Mouse (Mus musculus) forelimb bud, embryonic 11.5 days (tissue): ENCODE measurements around the gene Foxn2.
"Not testable (repeated sequence)": the region's sequence is repeated elsewhere in the genome, so short reads cannot be mapped to it uniquely, and the experiment has no call there.

Experiments
- DNase-seq: peaks from one replicate; pipeline ENCODE4 v3.0.0-alpha.2; 2012; ENCODE audit warnings: low read depth, low spot score

The Foxn2 gene

GRCm38 (mm10) chr17:88440285-88441000, at the start of gene Foxn2:
Gene Foxn2, plus strand, starts transcription at chr17:88440711.
- DNase-seq: peak; percentile 92

GRCm38 (mm10) chr17:88397501-88397900, 43.0 kb upstream of the Foxn2 start:
- DNase-seq: no peak

DNA sequence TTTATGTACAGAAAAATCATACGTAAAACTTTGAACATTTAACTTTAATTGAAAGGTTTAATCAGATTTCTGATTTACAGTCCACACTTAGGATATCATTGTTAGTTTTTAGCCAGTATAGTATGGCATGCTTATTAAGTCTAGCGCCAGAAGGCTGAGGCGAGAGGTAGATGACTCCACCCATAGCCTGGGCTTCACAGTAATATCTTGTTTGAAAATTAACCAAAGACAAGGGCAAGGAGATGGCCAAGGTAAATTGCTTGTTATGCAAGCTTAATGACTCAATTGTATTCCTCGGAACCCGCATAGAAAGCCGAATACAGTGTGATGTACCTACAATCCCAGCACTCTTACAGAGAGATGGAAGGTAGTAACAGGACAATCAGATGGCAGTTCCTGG, 42.4 kb upstream of the Foxn2 start:
- no peak for DNase-seq

- DNase-seq: no peak
These were observed 41.7 kb upstream of the Foxn2 start for GRCm38 (mm10) chr17:88398854-88399253.

DNA sequence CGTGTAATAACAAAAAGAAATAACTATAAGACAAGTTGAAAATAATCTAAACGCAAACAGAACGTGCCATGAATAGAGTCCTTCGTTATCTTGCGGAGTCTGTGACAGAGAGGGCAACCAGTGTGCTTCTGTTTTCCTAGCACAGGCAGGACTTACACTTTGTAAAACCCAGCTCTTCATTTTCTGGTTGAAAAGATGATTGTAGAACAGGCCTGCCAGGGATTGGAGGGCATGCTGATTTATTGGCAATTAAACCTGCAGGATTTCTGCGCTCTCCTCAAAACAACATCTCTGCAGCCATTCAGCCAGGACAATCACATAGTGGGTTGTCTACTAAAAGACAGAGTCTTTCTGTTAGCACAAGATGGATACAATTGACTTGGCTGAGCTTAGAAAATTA, 40.4 kb upstream of the Foxn2 start:
- peak; percentile 43 for DNase-seq

DNA sequence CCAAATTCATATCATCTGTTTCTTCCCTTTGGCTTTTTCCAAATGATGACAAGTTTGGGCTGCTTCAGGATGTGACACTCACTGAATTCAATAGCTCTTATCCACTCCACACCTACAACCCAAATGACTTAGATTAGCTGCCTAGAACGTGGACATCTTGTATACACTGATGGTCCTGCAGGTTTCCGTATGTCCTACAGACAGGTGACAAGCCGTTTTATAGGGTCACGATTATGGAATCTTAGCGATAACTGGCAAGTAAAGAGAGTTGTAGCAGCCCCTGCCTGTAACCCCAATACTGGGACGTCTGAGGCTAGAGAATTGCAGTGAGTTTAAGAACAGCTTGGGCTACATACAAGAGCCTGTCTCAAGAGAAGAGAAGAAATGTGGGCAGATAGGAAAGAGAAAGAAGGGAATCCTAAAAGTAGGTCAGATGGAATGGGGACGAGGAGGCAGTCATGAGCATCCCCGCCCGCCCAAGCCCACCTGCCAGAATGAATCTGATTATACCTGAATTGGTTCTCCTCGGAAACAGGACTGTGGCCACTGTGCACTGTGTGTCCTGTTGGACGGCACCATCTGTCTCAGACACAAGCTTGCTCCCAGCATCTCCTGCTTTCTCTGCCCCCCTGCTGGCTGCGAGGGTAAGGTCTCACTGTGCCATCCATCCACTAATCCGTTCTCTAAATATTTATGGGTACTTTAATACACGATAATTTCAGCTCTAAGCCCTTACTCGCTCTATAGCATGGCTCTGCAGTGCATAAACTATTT, 39.6 kb upstream of the Foxn2 start:
- no peak for DNase-seq

DNA sequence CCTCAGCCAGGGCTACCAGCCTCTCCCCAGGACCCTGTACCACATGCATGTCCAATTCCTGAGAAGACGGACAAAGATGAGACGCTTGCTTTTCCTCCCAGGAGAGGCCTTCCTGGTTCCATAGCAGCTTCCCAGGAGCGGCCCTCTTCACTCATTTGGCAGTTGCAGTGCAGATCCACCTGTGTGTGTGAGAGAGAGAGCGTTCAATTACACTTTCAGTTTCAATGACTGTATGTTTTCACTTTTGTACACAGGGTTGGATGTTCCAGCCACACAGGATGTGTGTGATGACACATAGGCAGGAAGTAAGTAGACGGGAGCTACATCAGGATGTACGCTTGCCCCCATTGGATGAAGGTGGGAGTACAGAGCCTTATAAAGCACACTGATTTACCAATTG, 37.2 kb upstream of the Foxn2 start:
- DNase-seq: no peak

DNA sequence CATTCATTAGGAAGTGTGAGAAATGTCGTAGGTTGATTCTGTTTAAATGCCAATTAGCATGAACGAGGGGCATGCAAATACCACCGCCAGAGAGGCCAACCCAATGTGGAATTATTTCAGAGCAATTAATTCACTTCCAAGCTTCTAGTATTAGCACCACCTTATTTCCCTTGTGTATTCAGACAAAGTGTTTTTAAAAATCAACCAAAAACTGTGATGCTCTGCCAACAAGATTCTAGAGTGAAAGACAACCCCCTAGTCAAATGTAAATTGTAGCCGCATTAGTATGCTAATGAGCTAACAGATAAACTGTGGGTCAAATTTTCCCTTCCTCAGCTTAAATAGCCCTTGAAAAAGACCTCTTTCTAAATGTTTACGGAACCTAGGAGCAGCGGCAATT, 36.0 kb upstream of the Foxn2 start:
- no peak for DNase-seq

DNA sequence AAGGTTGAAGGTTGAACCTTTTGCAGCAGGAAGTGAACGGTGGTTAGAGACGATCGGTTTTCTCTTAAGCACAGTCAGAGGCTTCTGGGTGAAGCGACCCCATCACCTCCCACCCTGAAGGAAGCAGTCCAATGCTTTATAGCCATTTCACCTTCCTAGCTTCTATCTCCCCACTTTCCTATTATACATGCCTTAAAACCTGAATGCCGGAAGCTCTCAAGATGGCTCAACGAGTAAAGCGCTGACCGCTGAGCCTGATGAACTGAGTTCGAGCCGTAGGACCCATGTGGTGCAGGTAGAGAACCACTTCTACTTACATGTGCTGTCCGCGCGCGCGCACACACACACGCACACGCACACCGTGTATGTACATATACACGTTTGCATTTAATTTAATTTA, 35.4 kb upstream of the Foxn2 start:
- DNase-seq: no peak

DNA sequence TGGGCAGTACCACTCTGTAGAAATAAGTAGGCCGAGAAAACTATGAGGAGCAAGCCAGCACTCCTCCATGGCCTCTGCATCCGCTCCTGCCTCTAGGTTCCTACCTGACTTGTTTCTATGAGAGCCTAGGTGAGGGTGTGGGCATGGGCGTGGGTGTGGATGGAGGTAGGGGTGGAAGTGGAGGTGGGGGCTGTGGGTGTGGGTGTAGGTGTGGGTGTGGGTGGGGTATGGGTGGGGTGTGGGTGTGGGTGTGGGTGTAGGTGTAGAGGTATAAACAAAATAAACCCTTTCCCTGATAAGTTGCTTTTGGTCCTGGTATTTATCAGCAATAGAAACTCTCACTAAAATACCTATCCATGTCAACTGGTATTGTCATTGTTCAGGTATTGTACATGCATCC, 30.8 kb upstream of the Foxn2 start:
- DNase-seq: no peak

GRCm38 (mm10) chr17:88413155-88413836, 27.2 kb upstream of the Foxn2 start:
- no peak for DNase-seq

- no peak for DNase-seq
These were observed 20.1 kb upstream of the Foxn2 start for GRCm38 (mm10) chr17:88420426-88420825.

GRCm38 (mm10) chr17:88421246-88421645, 19.3 kb upstream of the Foxn2 start:
- DNase-seq: no peak

DNA sequence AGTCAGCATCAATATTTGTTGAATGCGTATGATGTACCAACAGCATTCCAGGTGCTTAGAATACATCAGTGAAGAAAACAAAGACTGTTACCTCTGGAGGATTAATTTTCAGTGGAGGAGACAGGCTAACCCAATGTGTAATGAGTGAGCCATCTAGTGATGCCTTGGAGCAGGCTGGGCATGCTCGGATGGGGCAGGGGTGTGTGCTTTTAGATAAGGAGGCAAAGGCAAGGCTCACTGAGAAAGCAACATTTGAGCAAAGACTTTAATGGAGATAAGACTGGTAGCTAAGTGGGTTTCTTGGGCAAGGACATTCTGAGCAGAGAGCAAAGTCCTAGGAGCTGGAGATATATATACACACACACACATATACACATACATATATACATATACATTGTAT, 9.8 kb upstream of the Foxn2 start:
- no peak for DNase-seq

GRCm38 (mm10) chr17:88431486-88431885, 9.0 kb upstream of the Foxn2 start:
- DNase-seq: no peak

- no peak for DNase-seq
These were observed 8.5 kb upstream of the Foxn2 start for GRCm38 (mm10) chr17:88431987-88432386.

DNA sequence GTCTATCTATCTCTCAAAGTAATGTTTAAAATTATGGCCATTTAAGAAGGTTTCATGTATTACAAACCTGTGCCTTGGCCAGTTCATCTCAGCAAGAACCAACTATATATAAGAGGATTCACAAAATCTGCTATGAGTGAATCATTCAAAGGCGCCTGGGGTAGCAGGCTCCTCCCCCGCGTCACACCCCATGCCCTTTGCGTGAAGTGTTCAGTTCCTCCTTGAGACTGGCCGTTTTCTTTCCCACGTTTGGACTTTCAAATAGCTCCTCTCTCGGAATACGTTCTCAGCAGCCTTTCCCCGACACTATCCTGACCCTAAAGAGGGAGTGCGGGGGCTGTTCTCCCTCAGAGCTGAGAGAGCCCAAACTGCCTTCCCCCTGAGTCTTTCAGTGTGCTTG, 5.2 kb upstream of the Foxn2 start:
- DNase-seq: no peak

DNA sequence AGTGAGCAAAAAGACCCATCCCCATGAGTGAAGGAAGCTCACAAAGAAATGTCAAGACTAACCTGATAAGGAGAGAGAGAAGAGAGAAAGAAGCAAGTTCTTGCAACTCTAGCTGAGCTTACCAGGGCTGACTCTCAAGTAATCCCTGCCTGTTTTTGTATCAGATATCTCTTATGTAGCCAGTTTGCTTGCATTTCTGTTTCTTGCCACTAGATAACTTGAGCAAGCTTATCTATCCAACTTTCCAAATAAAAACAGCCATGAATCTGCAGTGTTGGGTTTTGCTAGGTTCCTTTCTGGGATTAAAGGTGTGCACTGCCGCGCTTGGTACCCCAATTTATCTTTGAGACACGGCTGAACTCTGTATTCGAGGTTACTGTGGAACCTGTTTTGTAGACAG, 4.2 kb upstream of the Foxn2 start:
- DNase-seq: no peak

GRCm38 (mm10) chr17:88436749-88437148, 3.8 kb upstream of the Foxn2 start:
- not testable (repeated sequence) for DNase-seq

- DNase-seq: no peak
These were observed 3.1 kb upstream of the Foxn2 start for GRCm38 (mm10) chr17:88437391-88437790.

DNA sequence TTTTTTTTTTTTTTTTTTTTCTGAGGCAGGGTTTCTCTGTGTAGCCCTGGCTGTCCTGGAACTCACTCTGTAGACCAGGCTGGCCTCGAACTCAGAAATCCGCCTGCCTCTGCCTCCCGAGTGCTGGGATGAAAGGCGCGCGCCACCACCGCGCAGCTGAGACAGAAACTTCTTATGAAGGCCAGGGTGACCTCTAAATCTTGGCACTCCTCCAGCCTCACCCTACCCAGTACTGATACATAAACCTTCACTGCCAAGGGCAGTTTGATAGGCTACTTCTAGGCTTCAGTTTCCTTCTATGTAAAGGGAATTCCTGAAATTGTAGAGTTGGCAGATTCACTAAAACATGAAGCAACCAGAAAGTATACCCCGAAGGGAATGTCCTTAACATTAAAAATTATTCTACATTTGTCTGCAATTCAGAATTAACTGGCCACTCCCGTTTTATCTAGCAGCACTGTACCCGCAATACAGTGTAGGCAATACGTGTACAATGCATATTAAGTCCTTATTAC, 918 bp upstream of the Foxn2 start:
- no peak for DNase-seq

DNA sequence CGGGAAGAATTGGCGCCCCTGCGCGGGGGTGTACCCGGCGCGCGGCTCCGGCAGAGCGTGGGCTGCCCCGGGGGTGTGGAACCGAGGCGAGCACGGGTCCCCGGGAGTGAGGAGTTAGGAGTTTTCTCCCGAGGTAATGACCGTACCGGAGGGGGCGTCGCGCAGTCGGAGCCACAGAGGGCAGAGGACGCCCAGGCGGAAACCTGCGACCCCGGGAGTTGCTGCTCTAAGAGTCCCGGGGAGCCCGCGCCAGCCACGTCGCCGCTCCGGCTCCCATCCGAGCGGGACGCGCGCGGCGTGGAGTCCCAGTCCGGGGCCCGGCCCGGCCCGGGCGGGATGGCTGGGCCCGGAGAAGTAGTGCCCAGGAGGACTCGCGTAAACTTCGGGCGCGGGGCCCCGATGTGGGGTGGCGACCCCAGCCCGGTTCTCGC, 505 bp downstream of the Foxn2 start:
- peak; percentile 27 for DNase-seq
